8 mouse cellular contexts compared by ENCODE assay signal in the genomic region with DNA sequence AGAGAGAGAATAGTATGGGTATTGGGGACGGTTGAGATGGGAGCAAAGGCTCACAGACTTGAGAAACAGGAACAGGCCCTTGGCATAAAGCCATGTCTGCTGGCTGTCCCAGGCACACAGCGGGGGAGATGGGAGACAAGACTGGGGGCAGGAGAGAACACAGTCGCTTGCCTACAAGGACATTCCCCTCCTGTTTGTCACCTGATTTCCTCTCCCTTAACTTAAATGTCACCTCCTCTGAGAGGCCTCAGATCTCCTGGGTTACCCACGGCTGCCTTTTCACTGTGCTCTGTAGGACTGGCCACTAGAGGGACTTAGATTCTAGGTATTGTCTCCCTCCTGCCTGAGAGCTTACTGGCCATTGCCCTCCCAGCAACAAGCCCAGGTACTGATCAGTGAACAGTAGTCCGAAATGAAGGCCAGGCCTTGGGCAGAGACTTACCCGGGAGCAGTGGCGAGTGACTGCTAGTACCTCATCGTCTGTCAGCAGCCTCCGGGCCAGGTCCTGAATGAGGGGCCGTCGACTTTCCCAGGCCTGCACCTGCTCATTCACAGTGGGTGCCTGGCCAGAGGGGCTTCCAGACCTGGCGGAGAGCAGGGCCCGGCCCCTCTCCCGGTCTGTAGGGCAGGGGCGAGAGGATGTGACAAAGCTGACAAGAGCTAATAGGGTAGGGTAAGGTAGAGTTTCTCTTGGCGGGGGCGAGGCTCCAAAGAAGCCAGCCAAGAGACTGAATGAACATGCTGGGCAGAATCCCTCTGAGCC. TPM values are rescaled to one million over a fixed set of nuclear protein-coding genes. Genes with fewer than 3 reads are reported as not detected.
DNase-seq lines count a peak whose midpoint lies in the region; ATAC-seq and TF ChIP-seq lines count a peak whose summit lies in the region.

No protein-coding gene starts in this region.

- 68% methylated on average over 17 of the region's 17 CpGs for WGBS in liver, adult 2 months

- no peak overlapping the region for H3K9ac ChIP-seq in liver, adult 2 months (ENCODE audit: low read depth, low read length)

- peak; percentile 35 for ATAC-seq in activated CD4-positive, CD25-positive, alpha-beta regulatory T cell, adult 4 months
- 0 out of 2 replicates have a peak, but pooled peaks have one; percentile 38 for ATAC-seq in megakaryocyte-erythroid progenitor cell, adult 5-6 weeks (replicated peaks; ENCODE audit: low FRiP score, low TSS enrichment, poor library complexity, severe bottlenecking)

- DNase-seq in embryo, embryonic 10 days (ENCODE audit: low spot score), result peak; percentile 50
- DNase-seq in embryo, embryonic 9.5 days (ENCODE audit: extremely low spot score), result no peak
- no peak for DNase-seq in liver, adult 2 months (ENCODE audit: extremely low read depth, low read depth, low spot score)
- no peak for DNase-seq in liver
- DNase-seq in spleen, adult 18-20 months, result no peak
- no peak for DNase-seq in spleen, postnatal 10 days (ENCODE audit: low spot score in 2 of 2)

- no peak overlapping the region for H3K4me3 ChIP-seq in liver, adult 2 months (ENCODE audit: insufficient read depth, low read depth, low read length)

- no peaks in the 10 kb centered on the region for H3K79me2 ChIP-seq in liver, adult 2 months (ENCODE audit: control insufficient read depth, insufficient read depth, low read length)

- no peaks in the 10 kb centered on the region; the same call in 1 of the 2 replicates for H3K4me1 ChIP-seq in liver, adult 2 months (ENCODE audit: control insufficient read depth, insufficient read depth, low read length)

- no peak for TF ChIP-seq POLR2A in liver, adult 2 months (IDR thresholded peaks at IDR 0.05; ENCODE audit: extremely low read depth, insufficient read depth, low read length)

- H3K27ac ChIP-seq in liver, adult 2 months (replicated peaks; ENCODE audit: insufficient read depth, low read depth, low read length), result no peak overlapping the region

- TF ChIP-seq CTCF in liver, adult 2 months (IDR thresholded peaks at IDR 0.05; ENCODE audit: low read depth, low read length), result peak; percentile 25; the same call in 1 of the 2 replicates

- no peaks in the 10 kb centered on the region for H3K27me3 ChIP-seq in liver, adult 2 months (ENCODE audit: control insufficient read depth, insufficient read depth, low read length)

- H3K36me3 ChIP-seq in liver, adult 2 months (ENCODE audit: control insufficient read depth, insufficient read depth, low read length), result no peaks in the 10 kb centered on the region

RNA-seq across cellular contexts. Expression of gene Pdzd7, which starts 12.8 kb away (rescaled TPM):
- total RNA-seq in liver, adult 2 months (2014; rRNA removed), result not detected in 2 replicates
- 0.06 TPM in 1 of 2 replicates, not detected in the other for polyA plus RNA-seq in liver, adult 2 months (2012; rRNA removed)
- polyA plus RNA-seq in activated CD4-positive, CD25-positive, alpha-beta regulatory T cell, adult 4 months (2017; shearing (Covaris generic)), result under 1 TPM in 1 of 2 experiments, not detected in 1; 0.32 TPM
- total RNA-seq in megakaryocyte-erythroid progenitor cell, adult 5-6 weeks (2014; fragmentation: Nextera tagmentation), result not detected in 2 replicates
- total RNA-seq in megakaryocyte-erythroid progenitor cell, adult 5-6 weeks (2017), result not detected in 2 replicates

RNA-seq across cellular contexts. Expression of gene Sfxn3, which starts 14.6 kb away (rescaled TPM):
- 0.65 and 0.94 TPM in 2 replicates for total RNA-seq in liver, adult 2 months (2014; rRNA removed)
- polyA plus RNA-seq in liver, adult 2 months (2012; rRNA removed), result 0.76 and 1.5 TPM in 2 replicates
- 10 to 100 TPM; 84.1 to 92.7 TPM for polyA plus RNA-seq in activated CD4-positive, CD25-positive, alpha-beta regulatory T cell, adult 4 months (2017; shearing (Covaris generic))
- total RNA-seq in megakaryocyte-erythroid progenitor cell, adult 5-6 weeks (2014; fragmentation: Nextera tagmentation), result 10.6 and 23.4 TPM in 2 replicates
- 5.8 and 6.4 TPM in 2 replicates for total RNA-seq in megakaryocyte-erythroid progenitor cell, adult 5-6 weeks (2017)

RNA-seq across cellular contexts. Expression of gene Lzts2, which starts 18.5 kb away (rescaled TPM):
- 3.4 and 4.6 TPM in 2 replicates for total RNA-seq in liver, adult 2 months (2014; rRNA removed)
- polyA plus RNA-seq in liver, adult 2 months (2012; rRNA removed), result 14.2 and 14.3 TPM in 2 replicates
- polyA plus RNA-seq in activated CD4-positive, CD25-positive, alpha-beta regulatory T cell, adult 4 months (2017; shearing (Covaris generic)), result 1 to 10 TPM in 1 of 2 experiments, under 1 TPM in 1; 0.78 to 1.8 TPM
- 9.0 and 10.2 TPM in 2 replicates for total RNA-seq in megakaryocyte-erythroid progenitor cell, adult 5-6 weeks (2014; fragmentation: Nextera tagmentation)
- 7.8 and 7.9 TPM in 2 replicates for total RNA-seq in megakaryocyte-erythroid progenitor cell, adult 5-6 weeks (2017)

RNA-seq across cellular contexts. Expression of gene Mrpl43, which starts 26.5 kb away (rescaled TPM):
- 26.6 and 32.3 TPM in 2 replicates for total RNA-seq in liver, adult 2 months (2014; rRNA removed)
- polyA plus RNA-seq in liver, adult 2 months (2012; rRNA removed), result 76.2 and 80.0 TPM in 2 replicates
- 10 to 100 TPM; 67.8 to 71.3 TPM for polyA plus RNA-seq in activated CD4-positive, CD25-positive, alpha-beta regulatory T cell, adult 4 months (2017; shearing (Covaris generic))
- 32.2 and 48.4 TPM in 2 replicates for total RNA-seq in megakaryocyte-erythroid progenitor cell, adult 5-6 weeks (2014; fragmentation: Nextera tagmentation)
- 26.3 and 29.0 TPM in 2 replicates for total RNA-seq in megakaryocyte-erythroid progenitor cell, adult 5-6 weeks (2017)

RNA-seq across cellular contexts. Expression of gene Twnk, which starts 27.3 kb away (rescaled TPM):
- 7.8 and 9.3 TPM in 2 replicates for total RNA-seq in liver, adult 2 months (2014; rRNA removed)
- 11.8 and 11.9 TPM in 2 replicates for polyA plus RNA-seq in liver, adult 2 months (2012; rRNA removed)
- polyA plus RNA-seq in activated CD4-positive, CD25-positive, alpha-beta regulatory T cell, adult 4 months (2017; shearing (Covaris generic)), result 1 to 10 TPM; 4.2 to 9.3 TPM
- 32.5 and 37.0 TPM in 2 replicates for total RNA-seq in megakaryocyte-erythroid progenitor cell, adult 5-6 weeks (2014; fragmentation: Nextera tagmentation)
- total RNA-seq in megakaryocyte-erythroid progenitor cell, adult 5-6 weeks (2017), result 27.1 and 32.6 TPM in 2 replicates
